Mouse (Mus musculus): ENCODE measurements around the gene Gm10719.
"Not testable (repeated sequence)": the region's sequence is repeated elsewhere in the genome, so short reads cannot be mapped to it uniquely, and the experiment has no call there.

GRCm38 (mm10) chr9:3038161-3038560 is 21.0 kb downstream of the Gm10719 start:
- TF ChIP-seq CTCF (IDR thresholded peaks at IDR 0.05; ENCODE audit: borderline replicate concordance, insufficient read depth, low read length); POLR2A (IDR thresholded peaks at IDR 0.05; ENCODE audit: low read depth, low read length): not testable (repeated sequence)

All from embryonic fibroblast, embryonic 13.5 days (primary cell).